Mouse (Mus musculus) layer of hippocampus, adult 9-10 months (tissue): ENCODE data around the gene Fry.

Source experiments
- DNase-seq: peaks from one replicate; pipeline ENCODE4 v3.0.0; 2022; ENCODE audit warnings: low spot score

The Fry gene

DNA sequence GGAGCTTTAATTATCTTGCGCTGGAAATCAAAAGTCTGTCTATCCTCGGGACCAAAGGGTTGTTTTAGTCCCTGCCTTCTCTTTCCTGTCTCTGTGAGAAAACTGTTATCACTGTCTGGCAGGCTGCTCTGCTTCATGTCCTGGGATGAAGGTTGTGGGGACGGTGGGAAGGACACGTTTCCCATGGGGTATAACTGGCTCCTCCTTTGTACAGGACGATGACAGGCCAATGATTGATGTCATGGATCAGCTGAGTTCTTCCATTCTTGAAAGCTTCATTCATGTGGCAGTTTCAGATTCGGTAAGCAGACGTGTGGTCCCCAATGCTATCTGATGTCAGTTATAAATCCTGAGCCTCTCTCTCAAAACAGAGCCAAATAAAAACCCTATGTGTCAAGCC lies 272.0 kb downstream of the Fry start:
- DNase-seq = no peak

DNA sequence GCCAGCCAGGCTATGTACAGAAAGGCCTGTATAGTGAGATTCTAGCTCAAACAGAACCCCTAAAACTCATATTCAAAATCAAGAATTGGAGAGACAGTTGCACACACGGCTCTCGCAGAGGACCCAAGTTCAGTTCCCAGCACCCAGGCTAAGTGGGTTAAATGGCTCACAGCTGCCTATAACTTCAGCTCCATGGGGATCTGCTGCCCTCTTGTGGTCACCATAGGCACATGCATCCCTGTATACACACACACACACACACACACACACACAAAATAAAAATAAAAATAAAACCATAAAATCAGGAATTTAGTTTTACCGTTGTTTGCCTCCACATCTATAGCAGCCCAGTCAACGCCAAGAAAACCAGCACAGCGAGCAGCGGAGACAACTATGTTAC lies 276.2 kb downstream of the Fry start:
- DNase-seq = no peak

DNA sequence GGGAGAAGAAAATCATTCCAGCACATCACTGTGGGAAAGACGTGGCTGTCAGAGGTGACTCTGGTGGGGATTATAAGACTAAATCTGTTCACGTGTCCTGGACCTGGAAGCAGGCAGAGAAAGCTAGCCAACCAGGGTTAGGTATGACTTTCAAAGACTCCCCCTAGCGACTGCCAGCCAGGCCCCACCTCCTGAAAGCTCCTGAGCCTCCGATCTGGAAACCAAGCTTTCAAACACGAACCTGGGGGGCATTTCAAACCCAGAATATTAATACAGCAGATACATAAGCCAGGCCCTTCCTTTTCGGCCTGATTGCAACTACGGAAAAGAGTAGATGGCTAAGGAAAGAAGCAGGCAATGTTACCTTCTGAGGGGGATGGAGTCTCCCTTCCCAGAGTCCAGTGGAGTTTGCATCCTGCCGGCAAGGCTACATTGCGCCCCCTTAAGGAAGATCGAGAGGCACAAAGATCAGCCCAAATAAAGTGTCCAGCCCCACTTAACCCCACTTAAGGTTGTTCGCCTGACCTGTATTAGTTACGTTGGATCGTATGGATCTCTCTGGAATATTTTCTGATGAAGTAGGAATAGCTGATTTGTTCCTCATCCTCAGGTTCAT lies 284.5 kb downstream of the Fry start:
- no peak for DNase-seq

DNA sequence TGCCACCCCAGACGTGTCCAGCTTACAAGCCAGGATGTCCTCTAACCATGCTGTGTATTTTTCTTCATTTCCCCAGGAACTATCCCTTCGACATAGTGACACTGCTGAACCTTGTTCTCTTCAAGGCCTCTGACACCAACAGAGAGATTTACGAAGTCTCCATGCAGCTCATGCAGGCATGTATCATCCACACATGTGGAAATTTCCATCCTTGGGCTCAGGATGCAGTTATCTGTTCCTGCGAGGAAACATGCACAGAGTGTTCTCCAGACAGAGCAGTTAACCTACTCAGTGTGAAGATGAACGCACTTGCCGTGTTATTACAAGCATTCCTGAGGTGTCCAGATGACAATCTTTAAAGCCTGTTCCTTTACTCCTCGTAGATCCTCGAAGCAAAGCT lies 286.4 kb downstream of the Fry start:
- DNase-seq = no peak

DNA sequence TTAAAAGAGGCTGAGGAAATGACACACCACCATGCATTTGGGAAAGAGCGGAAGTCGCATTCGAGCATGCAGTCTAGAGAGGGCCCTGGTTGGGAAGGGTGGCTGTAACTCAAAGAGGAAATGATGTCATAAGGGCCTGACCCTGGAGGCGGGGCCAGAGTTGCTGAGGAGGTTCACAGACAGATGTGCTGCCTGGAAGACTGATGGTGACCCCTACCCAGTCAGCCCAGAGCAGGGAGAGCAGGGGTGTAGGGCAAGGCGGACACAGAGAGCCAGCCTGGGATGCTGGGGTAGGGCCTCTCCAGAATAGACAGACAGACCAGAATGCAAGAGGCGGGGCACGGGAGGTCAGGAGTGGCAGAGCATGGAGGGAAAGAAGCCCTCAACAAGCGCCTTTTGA lies 290.5 kb downstream of the Fry start:
- DNase-seq = no peak

DNA sequence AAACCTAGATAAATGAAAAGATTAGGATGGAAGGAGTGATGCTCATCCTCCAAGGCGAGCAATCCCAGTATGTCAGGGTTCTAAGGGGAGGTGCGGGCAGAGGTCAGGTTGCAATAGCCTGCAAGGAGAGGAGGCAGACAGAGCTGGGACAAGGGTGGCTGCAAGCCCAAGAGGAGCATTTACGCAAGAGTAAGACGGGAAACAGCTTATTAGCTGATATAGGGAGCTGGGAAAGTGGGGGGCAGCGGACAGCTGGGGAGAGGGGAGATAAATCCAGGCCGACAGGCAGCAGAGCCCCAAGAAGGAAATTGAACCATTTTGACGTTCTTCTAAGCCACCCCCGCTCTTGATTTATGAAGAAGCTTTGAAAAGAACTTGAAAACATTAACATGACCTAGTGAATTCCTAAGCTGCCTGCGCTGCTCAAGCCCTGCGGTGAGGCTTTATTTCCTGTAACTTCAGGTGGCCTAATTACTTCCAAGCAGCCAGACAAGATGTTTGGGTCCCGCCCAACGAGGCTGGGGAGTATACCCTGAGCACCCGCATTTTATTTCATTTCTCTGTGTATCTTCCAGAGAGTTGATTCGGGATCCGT lies 291.1 kb downstream of the Fry start:
- no peak for DNase-seq

DNA sequence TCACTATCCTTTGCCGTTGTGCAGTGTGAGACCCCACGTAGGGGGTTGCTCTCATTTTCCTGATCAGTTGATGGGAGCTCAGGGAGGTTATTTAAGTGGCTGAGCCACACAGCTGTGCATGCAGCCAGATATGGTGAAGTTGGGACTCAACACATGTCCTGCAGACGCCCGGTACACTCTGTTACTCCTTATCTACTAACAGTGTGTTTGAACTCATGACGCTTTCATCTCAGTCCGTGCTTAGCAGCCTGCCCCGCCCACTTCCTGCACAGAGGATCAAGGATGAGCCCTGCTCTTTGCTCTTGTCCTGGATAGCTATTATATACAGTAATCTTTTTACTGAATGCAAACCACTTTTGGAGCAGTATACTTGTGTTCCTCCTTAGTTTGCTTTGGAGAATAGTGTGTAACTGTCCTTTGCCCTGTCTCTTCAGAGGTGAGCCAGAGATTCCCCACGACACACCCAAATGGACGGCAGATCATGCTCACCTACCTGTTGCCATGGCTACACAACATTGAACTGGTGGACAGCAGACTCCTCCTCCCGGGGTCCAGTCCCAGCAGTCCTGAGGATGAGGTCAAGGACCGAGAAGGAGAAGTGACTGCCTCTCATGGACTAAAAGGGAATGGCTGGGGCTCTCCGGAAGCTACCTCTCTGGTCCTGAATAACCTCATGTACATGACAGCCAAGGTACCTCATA lies 294.5 kb downstream of the Fry start:
- DNase-seq = no peak

DNA sequence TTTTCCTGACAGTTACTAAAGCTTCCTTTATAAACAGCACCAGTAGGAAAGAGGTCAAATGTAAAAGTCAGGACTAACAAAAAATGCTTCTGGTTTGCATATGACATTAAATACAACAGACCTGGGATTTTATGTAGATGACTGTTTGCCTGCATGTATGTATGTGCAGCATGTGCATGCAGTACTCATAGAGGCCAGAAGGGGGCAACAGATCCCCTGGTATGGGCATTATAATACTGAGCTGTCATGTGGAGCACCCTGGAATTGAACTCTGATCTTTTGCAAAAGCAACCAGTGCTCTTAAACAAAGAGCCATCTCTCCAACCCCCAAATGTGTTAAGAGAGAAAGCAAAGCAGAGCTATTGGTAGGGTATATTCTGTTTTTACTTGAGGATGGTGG lies 296.4 kb downstream of the Fry start:
- DNase-seq = no peak

DNA sequence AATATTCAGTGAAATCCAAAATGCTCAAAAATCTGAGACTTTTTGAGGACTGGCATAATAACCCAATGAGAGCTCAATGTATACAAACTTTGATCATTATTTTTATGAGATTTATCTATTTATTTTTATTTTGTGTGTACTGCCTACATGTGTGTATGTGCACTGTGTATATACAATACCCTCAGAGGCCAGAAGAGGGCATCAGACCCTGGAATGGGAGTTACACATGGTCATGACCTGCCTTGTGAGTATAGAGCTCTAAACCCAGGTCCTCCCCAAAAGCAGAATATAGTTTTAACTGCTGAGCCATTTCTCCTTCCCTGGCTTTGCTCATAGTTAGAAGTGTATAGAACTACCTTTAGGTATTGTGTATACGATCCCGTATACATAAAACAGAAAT lies 298.8 kb downstream of the Fry start:
- DNase-seq = no peak

DNA sequence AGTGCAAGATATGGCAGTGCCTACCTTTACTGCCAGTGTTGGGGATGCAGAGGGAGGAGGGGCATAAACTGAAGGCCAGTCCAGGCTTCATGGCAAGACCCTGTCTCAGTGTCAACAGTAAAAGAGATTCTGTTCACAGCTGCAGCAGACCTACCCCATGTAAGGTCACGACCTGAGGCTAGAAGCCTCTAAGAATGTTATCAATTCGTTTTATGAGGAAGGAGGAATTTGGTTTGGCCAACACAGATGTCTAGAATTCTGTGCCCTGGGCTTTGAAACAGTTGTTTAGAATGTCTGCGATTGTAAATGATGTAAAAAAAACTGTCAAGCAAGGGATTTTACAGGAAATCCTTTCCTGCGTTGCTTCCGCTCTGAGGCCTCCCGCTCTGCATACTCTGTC lies 299.6 kb downstream of the Fry start:
- DNase-seq = no peak

DNA sequence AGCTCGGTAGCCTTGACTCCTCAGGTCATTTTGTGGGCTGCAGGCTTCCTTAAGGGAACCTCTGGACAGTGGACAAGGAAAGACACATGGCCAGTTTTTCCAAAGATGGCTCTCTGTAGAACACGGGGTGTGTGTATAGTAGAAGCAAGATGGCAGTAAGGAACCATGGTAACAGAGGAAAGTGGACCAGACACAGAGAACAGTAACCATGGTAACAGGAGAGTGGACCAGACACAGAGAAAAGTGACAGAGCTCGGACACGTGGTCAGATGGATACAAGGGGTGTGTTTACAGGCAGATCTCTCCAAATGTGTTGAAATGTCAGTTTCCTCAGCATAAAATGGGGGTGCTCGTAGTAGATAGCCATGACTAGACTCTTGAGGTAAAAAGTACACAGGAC lies 306.6 kb downstream of the Fry start:
- no peak for DNase-seq

DNA sequence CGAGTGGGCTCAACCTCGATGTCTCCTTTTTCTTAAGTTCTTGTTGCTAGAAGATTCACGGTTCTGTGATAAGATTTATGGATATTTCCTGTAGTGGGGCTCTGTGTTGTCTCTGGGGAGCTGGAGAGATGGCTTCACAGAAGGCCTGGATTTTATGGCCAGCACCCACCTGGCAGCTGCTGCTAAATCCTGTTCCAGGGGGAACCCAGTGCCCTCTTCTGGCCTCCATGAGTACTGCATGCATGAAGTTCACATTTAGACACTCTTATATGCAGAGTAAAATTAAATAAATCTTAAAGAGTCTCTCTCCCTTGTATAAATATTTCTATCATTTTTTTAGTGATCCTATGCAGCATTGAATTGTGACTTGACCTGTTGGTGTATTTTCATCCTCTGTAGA lies 308.1 kb downstream of the Fry start:
- DNase-seq = peak; percentile 13

DNA sequence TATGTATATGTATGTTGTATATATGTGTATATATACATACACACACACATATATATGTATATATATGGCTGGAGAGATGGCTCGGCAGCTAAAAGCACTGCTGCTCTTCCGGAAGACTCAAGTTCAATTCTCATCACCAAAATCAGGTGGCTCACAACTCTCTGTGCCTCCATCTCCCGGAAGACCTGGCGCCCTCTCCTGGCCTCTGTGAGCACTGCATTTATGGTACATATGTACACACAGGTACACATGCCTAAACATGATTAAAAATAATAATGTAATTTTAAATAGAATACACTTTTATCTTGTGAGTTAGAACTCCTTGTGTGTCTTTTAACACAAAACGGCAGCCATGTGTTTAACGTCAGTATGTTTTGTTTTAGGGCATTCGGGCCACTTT lies 312.8 kb downstream of the Fry start:
- DNase-seq = no peak

DNA sequence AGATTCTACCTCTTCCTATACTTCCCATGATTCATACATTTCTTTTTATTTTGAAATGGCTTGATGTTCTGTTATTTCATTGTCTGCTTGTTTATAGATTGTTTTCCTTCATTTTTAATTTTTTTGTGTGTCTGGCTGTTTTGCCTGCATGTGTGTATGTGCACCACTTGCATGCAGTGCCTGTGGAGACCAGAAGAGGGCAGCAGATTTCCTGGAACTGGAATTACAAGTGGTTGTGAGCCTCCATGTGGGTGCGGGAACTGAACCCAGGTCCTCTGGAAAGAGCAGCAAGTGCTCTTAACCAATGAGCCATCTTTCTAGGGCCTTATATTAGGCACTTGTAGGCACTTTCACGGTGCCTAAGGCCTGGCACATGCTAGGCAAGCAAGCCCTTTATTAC lies 314.5 kb downstream of the Fry start:
- no peak for DNase-seq

DNA sequence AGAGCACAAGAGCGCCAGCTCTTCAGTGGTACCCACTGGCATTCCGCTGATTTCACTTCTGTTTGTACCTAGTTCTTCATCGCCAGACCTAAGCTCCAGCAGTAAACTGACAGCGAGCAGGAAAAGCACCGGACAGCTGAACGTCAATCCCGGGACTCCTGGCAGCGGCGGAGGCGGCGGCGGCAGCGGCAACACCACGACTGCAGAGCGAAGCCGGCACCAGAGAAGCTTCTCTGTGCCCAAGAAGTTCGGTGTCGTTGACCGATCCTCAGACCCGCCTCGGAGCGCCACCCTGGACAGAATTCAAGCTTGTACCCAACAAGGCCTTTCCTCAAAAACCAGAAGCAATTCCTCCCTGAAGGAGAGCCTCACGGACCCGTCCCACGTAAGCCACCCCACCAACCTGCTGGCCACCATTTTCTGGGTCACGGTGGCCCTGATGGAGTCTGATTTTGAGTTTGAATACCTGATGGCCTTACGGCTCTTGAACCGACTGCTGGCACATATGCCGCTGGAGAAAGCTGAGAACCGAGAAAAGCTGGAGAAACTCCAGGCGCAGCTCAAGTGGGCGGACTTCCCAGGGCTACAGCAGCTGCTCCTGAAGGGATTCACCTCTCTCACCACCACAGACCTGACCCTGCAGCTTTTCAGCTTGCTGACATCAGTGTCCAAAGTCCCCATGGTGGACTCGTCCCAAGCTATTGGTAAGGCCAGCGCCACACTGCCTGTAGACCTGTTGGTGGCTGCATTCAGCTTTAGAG lies 318.4 kb downstream of the Fry start:
- DNase-seq = no peak

DNA sequence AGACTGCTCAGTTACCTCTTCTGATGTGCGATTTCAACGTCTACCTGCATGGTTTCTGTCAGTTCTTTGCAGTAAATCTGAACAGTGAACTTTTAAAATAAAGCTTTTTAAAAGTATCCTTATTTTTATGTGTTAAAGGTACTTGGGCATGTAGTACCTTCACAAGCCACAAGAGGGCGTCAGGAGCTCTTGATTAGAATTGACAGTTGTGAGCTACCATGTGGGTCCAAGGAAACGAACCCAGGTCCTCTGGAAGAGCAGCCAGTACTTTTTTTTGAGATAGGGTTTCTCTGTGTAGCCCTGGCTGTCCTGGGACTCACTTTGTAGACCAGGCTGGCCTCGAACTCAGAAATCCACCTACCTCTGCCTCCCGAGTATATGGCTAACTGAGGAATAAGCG lies 323.2 kb downstream of the Fry start:
- peak; percentile 13 for DNase-seq

DNA sequence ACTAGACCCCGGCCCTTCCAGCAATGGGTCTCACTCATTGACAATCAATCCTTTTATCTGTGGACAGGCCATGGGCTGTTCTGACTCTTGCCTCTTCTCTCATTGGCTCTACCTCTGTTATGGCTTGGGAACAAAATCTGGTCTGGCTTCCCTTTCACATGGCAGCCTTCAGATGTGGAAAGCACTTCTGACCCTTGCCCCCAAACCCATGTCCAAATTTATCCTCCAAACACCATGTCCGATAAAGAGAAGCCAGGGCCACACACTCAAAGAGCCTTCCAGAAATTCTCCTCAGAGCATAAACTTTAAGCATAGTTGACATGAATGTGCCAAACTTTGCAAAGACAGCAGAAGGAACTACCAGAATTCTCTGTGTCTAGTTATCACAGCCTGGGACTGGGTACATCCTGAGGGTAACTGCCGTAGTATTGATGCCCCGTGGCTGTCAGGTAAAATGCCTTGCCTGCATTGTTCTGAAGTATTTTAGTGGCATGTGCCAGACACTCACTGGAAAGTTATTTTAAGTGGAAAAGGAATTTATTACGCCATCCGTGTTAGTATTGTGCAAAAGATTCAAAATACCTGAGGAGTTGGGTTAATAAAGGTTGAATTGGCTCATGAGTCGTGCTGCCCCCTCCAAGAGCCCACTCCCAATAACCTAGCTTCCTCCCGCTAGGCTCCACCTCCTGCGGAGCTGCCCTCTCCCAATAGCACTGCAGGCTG lies 333.0 kb downstream of the Fry start:
- DNase-seq = no peak

DNA sequence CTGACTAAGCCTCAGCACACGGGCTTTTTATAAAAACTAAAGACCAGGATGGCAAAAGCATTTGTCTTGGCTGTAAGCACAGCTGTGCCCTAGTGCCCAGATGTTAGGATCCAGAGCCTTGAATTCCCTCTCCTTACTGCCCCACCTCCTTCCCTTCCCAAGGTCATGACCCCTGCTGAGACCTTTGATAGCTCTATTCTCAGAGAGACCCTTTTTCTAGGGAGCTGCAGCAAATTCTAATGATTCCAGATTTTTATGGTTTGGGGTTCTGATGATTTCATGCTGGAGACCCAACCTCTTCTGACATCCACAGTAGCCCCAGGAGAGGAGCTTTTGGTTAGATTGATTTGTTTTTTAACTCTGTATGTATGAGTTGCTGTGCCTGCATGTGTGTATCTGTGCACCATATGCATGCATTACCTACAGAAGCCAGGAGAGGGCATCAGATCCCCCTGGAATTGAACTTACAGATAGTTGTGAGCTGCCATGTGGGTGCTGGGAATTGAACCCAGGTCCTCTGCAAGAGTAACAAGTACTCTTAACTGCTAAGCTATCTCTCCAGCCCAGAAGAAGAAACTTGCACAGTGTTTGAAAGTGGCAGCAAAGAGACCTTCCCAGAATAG lies 333.7 kb downstream of the Fry start:
- DNase-seq = no peak

DNA sequence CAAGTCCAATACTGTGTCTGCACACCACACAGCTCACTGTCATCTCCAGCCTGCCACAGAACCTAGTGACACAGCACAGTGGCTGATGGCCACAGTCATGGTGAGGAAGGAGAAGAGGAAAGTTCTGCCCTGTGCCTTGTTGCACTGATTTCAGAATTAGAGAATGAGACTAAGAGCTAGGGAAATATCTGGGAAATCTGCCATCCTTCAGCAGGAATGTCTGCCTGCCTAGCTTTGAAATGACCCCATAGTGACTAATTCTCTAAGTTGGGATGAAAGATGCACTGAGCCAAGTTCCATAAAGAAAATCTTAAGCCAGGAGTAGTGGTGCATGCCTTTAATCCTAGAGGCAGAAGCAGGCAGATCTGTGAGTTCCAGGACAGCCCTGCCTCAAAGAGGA lies 334.2 kb downstream of the Fry start:
- no peak for DNase-seq

DNA sequence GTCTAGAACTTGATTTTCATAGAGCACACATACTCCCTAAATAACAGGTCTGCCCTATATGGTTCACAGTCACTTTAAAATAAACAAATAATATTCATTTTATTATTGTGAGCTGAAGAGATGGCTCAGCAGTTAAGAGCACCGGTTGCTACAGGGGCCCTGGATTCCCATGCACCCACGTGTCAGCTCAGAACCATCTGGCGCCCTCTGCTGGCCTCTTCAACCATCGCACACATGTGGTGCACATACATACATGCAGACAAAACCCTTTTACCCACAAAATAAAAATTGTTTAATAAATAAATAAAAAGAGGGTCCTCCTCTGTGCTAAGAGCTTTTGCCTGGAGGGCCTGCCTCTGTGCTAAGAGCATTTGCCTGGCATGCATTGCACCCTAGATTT lies 335.0 kb downstream of the Fry start:
- no peak for DNase-seq

DNA sequence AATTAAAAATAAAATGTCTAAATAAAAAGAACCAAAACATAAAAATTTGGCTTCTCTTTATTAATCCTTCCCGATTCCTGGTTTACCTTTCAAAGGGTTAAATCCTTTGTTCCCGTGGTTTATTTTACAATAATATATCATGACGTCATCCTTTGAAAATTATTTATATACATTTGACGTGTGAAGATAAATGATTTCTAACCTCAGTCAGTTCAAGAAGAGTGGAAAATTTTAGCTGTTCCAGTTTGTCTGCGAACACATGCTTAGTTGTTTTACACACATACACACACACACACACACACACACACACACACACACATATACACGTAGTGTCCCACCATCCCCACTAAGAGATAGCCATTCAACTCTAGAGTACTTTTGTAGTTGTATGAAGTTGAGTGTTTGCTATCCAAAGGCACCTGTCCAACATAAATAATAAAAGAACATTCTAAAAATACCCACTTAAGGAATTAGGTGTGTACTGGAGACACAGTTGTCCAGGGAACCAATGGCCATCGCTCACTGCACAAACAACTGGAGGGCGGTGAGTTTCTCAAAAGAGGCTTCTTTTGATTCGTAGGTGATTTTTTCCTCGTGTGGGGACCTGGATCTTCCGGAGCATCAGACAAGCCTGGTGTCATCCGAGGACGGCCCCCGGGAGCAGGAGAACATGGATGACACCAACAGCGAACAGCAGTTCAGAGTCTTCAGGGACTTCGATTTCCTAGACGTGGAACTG lies 338.9 kb downstream of the Fry start:
- no peak for DNase-seq
